Mouse (Mus musculus): ENCODE measurements around the gene Arrdc5. TPM values are rescaled to one million over a fixed set of nuclear protein-coding genes. Genes with fewer than 3 reads are reported as not detected.

Gene Arrdc5
- polyA plus RNA-seq, 1 experiment = not detected

DNA sequence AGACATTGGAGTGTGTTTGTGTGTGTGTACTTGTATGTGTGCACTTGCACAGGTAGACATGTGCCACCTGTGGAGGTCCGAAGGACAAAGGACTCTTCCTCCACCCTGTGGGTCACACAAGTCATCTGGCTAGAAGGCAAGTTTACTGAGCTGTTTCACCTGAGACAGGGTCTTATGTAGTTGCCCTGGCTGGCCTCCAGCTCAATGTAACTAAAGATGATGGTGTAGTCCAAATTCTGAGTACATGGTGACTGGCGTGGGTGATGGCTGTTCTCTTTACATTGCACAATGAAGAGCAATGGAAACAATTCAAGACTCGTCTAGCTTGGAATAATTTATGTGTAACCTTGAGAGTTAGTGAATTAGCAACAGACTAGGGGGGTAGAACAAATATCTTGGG is 24.3 kb upstream of the Arrdc5 start:
- peaks cover 14% of the 10 kb centered on the region for H3K4me1 ChIP-seq (ENCODE audit: control insufficient read depth, insufficient read depth, insufficient read length, low read length)
- no peak overlapping the region for H3K4me3 ChIP-seq (ENCODE audit: insufficient read depth, low read depth, low read length)
- H3K27ac ChIP-seq (replicated peaks; ENCODE audit: low read depth, low read length) = no peak overlapping the region

- Histone ChIP-seq H3K4me3 (ENCODE audit: insufficient read depth, low read depth, low read length) (no peak overlapping the region), H3K4me1 (ENCODE audit: control insufficient read depth, insufficient read depth, insufficient read length, low read length) (no peaks in the 10 kb centered on the region), H3K27ac (replicated peaks; ENCODE audit: low read depth, low read length) (no peak overlapping the region)
Measured at GRCm38 (mm10) chr17:56309191-56309945, 9.3 kb upstream of the Arrdc5 start.

DNA sequence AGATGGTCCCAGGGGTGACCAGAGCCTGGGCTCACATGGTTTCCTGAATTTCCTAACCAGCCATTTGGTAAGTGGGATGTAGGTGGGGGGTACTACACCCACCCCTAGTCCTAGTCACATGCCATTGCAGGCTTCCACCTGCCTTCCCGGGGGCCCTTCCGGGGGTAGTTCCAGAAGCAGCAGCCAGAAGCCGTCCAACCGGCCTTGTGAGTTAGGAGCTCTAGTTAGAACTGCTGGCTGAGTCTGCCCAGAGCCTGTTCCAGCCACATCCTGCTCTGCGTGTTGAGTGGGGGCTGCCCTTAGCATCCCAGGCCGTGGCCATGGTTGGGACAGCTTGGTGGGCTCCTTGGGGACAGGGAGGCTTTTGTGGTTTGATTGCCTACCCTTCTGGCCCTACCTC is 8.0 kb upstream of the Arrdc5 start:
- no peak overlapping the region for H3K27ac ChIP-seq (replicated peaks; ENCODE audit: low read depth, low read length)
- H3K4me3 ChIP-seq (ENCODE audit: insufficient read depth, low read depth, low read length) = no peak overlapping the region
- no peaks in the 10 kb centered on the region for H3K4me1 ChIP-seq (ENCODE audit: control insufficient read depth, insufficient read depth, insufficient read length, low read length)

- no peak overlapping the region for H3K27ac ChIP-seq (replicated peaks; ENCODE audit: low read depth, low read length)
- no peak overlapping the region for H3K4me3 ChIP-seq (ENCODE audit: insufficient read depth, low read depth, low read length)
- H3K4me1 ChIP-seq (ENCODE audit: control insufficient read depth, insufficient read depth, insufficient read length, low read length) = peaks cover 8% of the 10 kb centered on the region
Measured at GRCm38 (mm10) chr17:56305826-56306225, 5.7 kb upstream of the Arrdc5 start.

- Histone ChIP-seq H3K4me1 (ENCODE audit: control insufficient read depth, insufficient read depth, insufficient read length, low read length) (peaks cover 8% of the 10 kb centered on the region), H3K4me3 (ENCODE audit: insufficient read depth, low read depth, low read length) (peak overlapping the region; percentile 68; the same call in 1 of the 2 replicates), H3K27ac (replicated peaks; ENCODE audit: low read depth, low read length) (no peak overlapping the region)
Measured at GRCm38 (mm10) chr17:56305156-56305555, 5.1 kb upstream of the Arrdc5 start.

- Histone ChIP-seq H3K4me3 (ENCODE audit: insufficient read depth, low read depth, low read length) (peak overlapping the region; percentile 68), H3K4me1 (ENCODE audit: control insufficient read depth, insufficient read depth, insufficient read length, low read length) (peaks cover 10% of the 10 kb centered on the region), H3K27ac (replicated peaks; ENCODE audit: low read depth, low read length) (no peak overlapping the region)
Measured at GRCm38 (mm10) chr17:56304718-56305117, 4.6 kb upstream of the Arrdc5 start.

DNA sequence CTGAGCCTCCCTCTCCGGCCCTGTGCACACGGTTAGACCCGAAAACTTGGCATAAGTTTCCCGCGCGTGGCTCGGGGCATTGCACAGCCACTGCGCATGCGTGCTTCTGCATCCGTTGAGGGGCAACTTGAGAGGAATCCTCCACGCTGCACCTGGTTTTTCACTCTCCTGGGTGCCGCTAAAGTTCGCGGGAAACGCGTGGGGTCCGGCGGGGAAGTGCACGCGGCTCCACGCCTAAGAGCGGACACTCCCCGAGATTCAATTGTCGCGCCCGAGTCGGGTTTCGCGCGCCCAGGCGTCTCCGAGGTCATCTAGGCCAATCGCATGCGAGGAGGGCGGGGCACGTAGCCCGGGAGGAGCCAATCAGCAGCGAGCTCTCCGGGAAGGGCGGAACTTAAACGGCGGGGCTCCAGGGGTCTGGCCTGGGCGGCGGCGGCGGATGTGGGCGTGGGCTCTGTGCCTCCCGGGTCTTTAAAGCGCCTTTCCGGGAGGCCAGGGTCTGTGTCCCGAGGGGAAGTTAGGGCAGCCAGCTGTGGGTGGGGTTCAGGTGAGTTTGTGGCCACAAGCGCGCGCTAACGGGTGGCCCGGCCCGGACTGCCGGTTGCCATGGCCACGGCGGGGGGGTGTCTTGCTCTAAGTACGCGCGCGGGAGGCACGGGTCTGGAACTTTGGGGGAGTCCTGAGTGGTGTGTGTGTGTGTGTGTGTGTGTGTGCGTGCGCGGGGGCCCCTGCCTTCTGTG is 3.9 kb upstream of the Arrdc5 start:
- H3K4me3 ChIP-seq (ENCODE audit: insufficient read depth, low read depth, low read length) = peak overlapping the region; percentile 68
- H3K27ac ChIP-seq (replicated peaks; ENCODE audit: low read depth, low read length) = no peak overlapping the region
- peaks cover 10% of the 10 kb centered on the region for H3K4me1 ChIP-seq (ENCODE audit: control insufficient read depth, insufficient read depth, insufficient read length, low read length)

DNA sequence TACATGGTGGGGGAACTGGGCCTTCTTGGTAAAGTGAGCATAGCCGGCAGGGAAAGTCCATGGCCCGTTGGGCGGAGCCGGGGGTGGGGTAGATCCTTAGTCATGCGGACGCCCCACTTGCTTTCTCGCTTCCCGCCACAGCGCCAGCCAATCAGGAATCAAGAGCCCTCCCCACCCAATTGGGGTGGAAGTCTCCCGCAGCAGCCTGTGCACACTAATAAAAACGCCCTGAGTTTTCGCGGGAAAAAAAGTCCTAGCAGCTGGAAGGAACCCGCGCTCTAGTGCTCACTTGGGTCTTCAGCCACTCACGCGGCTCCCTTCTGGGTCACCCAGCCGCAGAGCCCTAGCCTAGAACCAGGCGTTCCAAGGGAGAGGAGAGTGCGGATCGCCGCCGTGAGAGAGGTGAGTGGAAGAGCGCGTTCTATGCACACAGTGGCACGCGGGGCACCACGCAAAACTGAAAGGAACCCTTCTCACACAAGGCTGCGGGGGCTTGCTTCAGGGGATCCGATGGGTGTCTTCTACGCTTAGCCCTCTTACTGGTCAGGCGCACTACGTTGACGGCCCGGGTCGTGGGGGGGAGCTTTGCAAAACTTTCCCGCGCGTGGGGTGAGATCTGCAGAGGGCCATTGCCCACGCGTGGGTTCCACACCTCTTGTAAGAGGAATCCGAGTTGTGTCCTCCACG is 3.2 kb upstream of the Arrdc5 start, which contains the start of gene Uhrf1:
Gene Uhrf1, plus strand, starts transcription at position 162 of the 687 bp plus-strand sequence.
- peak within 1 kb of the TSS; percentile 68 for H3K4me3 ChIP-seq (ENCODE audit: insufficient read depth, low read depth, low read length)
- peaks cover 10% of the 10 kb centered on the region for H3K4me1 ChIP-seq (ENCODE audit: control insufficient read depth, insufficient read depth, insufficient read length, low read length)
- H3K27ac ChIP-seq (replicated peaks; ENCODE audit: low read depth, low read length) = peak within 1 kb of the TSS; percentile 65

DNA sequence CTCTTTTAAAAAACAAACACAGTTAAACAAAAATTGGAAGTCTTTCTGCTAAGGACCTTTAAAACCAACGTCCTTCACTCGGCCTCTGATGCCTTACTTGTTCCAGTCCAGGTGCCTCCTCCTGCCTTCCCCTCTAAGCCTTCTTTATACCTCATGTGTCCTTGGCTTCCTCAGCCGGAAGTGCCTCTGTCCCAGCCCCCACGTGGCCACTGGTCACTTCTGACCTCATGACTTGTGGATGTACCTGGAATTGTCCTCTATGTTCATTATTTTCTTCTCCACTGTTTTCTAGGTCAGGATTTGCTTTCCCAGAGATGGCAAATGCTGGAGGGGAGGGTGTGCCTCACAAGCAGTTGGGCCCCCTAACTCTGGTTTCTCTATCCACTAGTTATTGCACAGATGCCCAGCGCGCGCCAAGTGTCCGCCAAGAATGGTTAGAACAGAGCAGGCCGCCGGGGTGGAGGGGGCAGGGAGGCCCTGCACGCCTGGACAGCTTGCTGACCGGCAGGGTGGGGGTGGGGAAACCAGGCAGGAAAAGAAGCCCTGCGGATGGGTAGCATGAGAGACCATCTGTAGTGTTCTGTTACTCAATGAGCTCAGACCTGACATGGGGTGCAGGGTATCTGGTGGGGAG is 2.4 kb upstream of the Arrdc5 start:
- Histone ChIP-seq H3K4me1 (ENCODE audit: control insufficient read depth, insufficient read depth, insufficient read length, low read length) (peaks cover 10% of the 10 kb centered on the region), H3K27ac (replicated peaks; ENCODE audit: low read depth, low read length) (peak overlapping the region; percentile 65)

DNA sequence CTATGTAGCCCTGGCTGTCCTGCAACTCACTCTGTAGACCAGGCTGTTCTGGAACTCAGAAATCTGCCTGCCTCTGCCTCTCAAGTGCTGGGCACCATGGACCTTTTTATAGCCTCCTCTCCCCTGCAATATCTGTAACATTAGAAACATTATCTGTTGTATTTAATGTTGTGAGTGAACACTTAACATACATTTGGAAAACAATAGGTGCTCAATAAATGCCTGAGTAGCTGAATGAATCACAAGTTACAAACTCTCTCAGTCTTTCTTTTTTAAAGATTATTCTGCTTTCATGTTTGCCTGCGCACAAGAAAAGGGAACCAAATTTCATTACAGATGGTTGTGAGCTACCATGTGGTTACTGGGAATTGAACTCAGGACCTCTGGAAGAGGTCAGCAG is 1.8 kb downstream of the Arrdc5 start:
- H3K4me1 ChIP-seq (ENCODE audit: control insufficient read depth, insufficient read depth, insufficient read length, low read length) = peaks cover 10% of the 10 kb centered on the region

More for the DNA sequence above, 2.4 kb upstream of the Arrdc5 start:
- H3K4me3 ChIP-seq (ENCODE audit: insufficient read depth, low read depth, low read length) = peak overlapping the region; percentile 21; the same call in 1 of the 2 replicates

DNA sequence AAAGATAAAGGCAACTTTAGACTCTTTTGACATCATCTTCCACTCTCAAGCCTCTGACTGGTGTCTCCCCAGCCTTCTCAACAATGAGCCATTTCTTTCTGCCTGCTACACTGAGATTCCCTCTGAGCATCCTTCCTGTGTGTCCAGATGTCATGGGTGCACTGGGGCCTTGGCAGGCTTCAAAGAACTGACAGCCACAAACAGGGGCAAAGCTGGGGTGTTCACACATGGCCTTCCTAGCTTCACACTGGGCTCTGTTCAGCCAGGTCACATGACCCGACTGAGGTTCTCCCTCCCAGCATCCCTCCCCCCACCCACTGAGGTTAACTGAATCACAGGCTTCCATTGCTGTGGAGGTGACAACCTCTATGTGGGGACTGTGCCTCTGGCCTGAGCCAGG is 3.9 kb downstream of the Arrdc5 start:
- no peak overlapping the region for H3K27ac ChIP-seq (replicated peaks; ENCODE audit: low read depth, low read length)
- no peak overlapping the region for H3K4me3 ChIP-seq (ENCODE audit: insufficient read depth, low read depth, low read length)
- peaks cover 13% of the 10 kb centered on the region; the same call in 1 of the 2 replicates for H3K4me1 ChIP-seq (ENCODE audit: control insufficient read depth, insufficient read depth, insufficient read length, low read length)

More for the DNA sequence above, 1.8 kb downstream of the Arrdc5 start:
- no peak overlapping the region for H3K4me3 ChIP-seq (ENCODE audit: insufficient read depth, low read depth, low read length)
- no peak overlapping the region for H3K27ac ChIP-seq (replicated peaks; ENCODE audit: low read depth, low read length)

- Histone ChIP-seq H3K27ac (replicated peaks; ENCODE audit: low read depth, low read length) (no peak overlapping the region), H3K4me1 (ENCODE audit: control insufficient read depth, insufficient read depth, insufficient read length, low read length) (peaks cover 12% of the 10 kb centered on the region), H3K4me3 (ENCODE audit: insufficient read depth, low read depth, low read length) (no peak overlapping the region)
Measured at GRCm38 (mm10) chr17:56294241-56294640, 5.8 kb downstream of the Arrdc5 start.

- no peak overlapping the region for H3K4me3 ChIP-seq (ENCODE audit: insufficient read depth, low read depth, low read length)
- H3K4me1 ChIP-seq (ENCODE audit: control insufficient read depth, insufficient read depth, insufficient read length, low read length) = peaks cover 14% of the 10 kb centered on the region
- H3K27ac ChIP-seq (replicated peaks; ENCODE audit: low read depth, low read length) = no peak overlapping the region
Measured at GRCm38 (mm10) chr17:56293291-56293690, 6.8 kb downstream of the Arrdc5 start.

DNA sequence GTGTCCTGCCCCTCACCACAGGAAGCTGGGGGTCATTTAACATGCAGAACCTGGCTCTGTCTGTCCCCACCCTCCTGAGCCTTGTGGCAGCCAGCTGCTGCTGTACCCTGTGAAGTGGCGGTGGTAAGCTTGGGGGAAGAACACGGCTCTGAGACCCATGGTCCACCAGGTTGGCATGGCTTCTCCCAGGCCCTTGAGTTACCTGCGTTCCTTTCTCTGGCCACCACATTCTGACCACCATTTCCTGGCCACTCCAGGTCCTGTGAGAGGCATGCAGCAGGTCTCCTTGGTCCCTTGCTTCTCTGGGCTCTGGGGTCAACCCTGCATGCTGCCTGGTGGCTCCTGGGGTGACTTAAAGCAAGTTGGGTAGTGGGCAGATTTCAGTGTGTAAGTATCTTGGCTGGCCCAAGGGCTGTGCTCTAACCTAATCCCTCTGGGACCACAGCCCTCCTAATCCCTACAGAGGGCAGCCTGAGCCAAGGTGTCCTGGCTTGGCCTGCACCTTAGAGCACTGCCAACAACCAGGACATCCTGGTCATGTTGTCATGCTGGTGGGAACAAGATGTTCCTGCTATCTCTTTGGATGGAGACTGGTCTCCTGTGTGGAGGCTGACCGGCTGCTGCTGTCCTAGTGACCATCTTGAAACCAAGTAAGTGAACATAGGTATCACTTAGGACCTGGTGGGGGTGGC is 7.4 kb downstream of the Arrdc5 start, which contains the start of gene Plin3:
Gene Plin3, minus strand, starts transcription at position 343 of the 692 bp plus-strand sequence.
- H3K27ac ChIP-seq (replicated peaks; ENCODE audit: low read depth, low read length) = peak within 1 kb of the TSS; percentile 91
- peaks cover 16% of the 10 kb centered on the region for H3K4me1 ChIP-seq (ENCODE audit: control insufficient read depth, insufficient read depth, insufficient read length, low read length)
- no peak within 1 kb of the TSS for H3K4me3 ChIP-seq (ENCODE audit: insufficient read depth, low read depth, low read length)
